Mouse (Mus musculus) central nervous system, embryonic 18 days (tissue): ENCODE data around the gene Palb2. TPM values are rescaled to one million over a fixed set of nuclear protein-coding genes. Genes with fewer than 3 reads are reported as not detected.

Experiments
- polyA plus RNA-seq: library from polyadenylated mRNA; depleted of rRNA; stranded (reverse); fragments of >200 nt; gene quantifications from 2 replicates; pipeline ENCODE4 v1.2.3, GENCODE M21; 2012; rRNA removed

The Palb2 gene
- polyA plus RNA-seq: 2.6 and 3.8 TPM in 2 replicates

GRCm38 (mm10) chr7:122132497-122133337 is at the start of gene Palb2, which contains the start of gene Dctn5:
TSS of gene Palb2 (minus strand) at chr7:122132985.
TSS of gene Dctn5 (plus strand) at chr7:122133041.

GRCm38 (mm10) chr7:122158915-122159902 is 26.4 kb upstream of the Palb2 start, which contains the start of gene Plk1:
TSS of gene Plk1 (plus strand) at chr7:122159439.

GRCm38 (mm10) chr7:122101747-122102244 is 31.0 kb downstream of the Palb2 start, which contains the start of gene Ndufab1:
TSS of gene Ndufab1 (minus strand) at chr7:122101886.

GRCm38 (mm10) chr7:122066945-122067516 is 65.8 kb downstream of the Palb2 start, which contains the start of the genes Ubfd1 and Ears2:
TSS of gene Ubfd1 (plus strand) at chr7:122067175.
TSS of gene Ears2 (minus strand) at chr7:122067263.

Other genes with a start within 250 kb of the Palb2 start
- gene Cog7, start 151.3 kb downstream of the Palb2 start, polyA plus RNA-seq: 17.3 and 18.9 TPM in 2 replicates
- gene Gga2, start 111.8 kb downstream of the Palb2 start, polyA plus RNA-seq: 77.5 and 85.0 TPM in 2 replicates
- 81.3 and 83.3 TPM in 2 replicates for gene Ubfd1, start 65.8 kb downstream of the Palb2 start, polyA plus RNA-seq
- gene Ears2, start 65.7 kb downstream of the Palb2 start, polyA plus RNA-seq: 8.4 and 8.5 TPM in 2 replicates
- gene Ndufab1, start 31.1 kb downstream of the Palb2 start, polyA plus RNA-seq: 150 TPM in 2 replicates
- 121 and 127 TPM in 2 replicates for gene Dctn5, start 56 bp upstream of the Palb2 start, polyA plus RNA-seq
- gene Plk1, start 26.5 kb upstream of the Palb2 start, polyA plus RNA-seq: 11.5 and 11.7 TPM in 2 replicates
- gene Ern2, start 53.2 kb upstream of the Palb2 start, polyA plus RNA-seq: 2.0 and 2.2 TPM in 2 replicates
- gene Chp2, start 86.5 kb upstream of the Palb2 start, polyA plus RNA-seq: 1.1 and 1.2 TPM in 2 replicates
- gene Prkcb, start 155.8 kb upstream of the Palb2 start, polyA plus RNA-seq: 123 and 136 TPM in 2 replicates